Mouse (Mus musculus): ENCODE measurements around the gene Olfr372. TPM values are rescaled to one million over a fixed set of nuclear protein-coding genes. Genes with fewer than 3 reads are reported as not detected.

Gene Olfr372
- polyA plus RNA-seq, 1 experiment from 2014 or later, result not detected

Other genes starting within 250 kb of the Olfr372 start
- gene Zfp709, start 159.2 kb upstream of the Olfr372 start, polyA plus RNA-seq (2014; fragmentation: Nextera tagmentation; extraction: Ambion mirVana), result 3.9 and 4.2 TPM in 2 replicates
- gene Zfp882, start 132.6 kb upstream of the Olfr372 start, polyA plus RNA-seq (2014; fragmentation: Nextera tagmentation; extraction: Ambion mirVana), result 1.5 and 1.6 TPM in 2 replicates
- 19.9 and 20.0 TPM in 2 replicates for gene Zfp617, start 132.6 kb upstream of the Olfr372 start, polyA plus RNA-seq (2014; fragmentation: Nextera tagmentation; extraction: Ambion mirVana)
- gene Zfp961, start 90.2 kb upstream of the Olfr372 start, polyA plus RNA-seq (2014; fragmentation: Nextera tagmentation; extraction: Ambion mirVana), result 22.7 and 24.1 TPM in 2 replicates
- gene Cyp4f18, start 31.6 kb upstream of the Olfr372 start, polyA plus RNA-seq (2014; fragmentation: Nextera tagmentation; extraction: Ambion mirVana), result 0.60 and 2.1 TPM in 2 replicates
- gene Olfr373, start 42.0 kb downstream of the Olfr372 start, polyA plus RNA-seq (2014; fragmentation: Nextera tagmentation; extraction: Ambion mirVana), result 0.04 TPM in 1 of 2 replicates, not detected in the other
- not detected in 2 replicates for gene Olfr374, start 65.8 kb downstream of the Olfr372 start, polyA plus RNA-seq (2014; fragmentation: Nextera tagmentation; extraction: Ambion mirVana)
- 277 and 281 TPM in 2 replicates for gene Tpm4, start 93.8 kb downstream of the Olfr372 start, polyA plus RNA-seq (2014; fragmentation: Nextera tagmentation; extraction: Ambion mirVana)
- 90.5 and 92.5 TPM in 2 replicates for gene Rab8a, start 120.0 kb downstream of the Olfr372 start, polyA plus RNA-seq (2014; fragmentation: Nextera tagmentation; extraction: Ambion mirVana)
- gene Hsh2d, start 148.4 kb downstream of the Olfr372 start, polyA plus RNA-seq (2014; fragmentation: Nextera tagmentation; extraction: Ambion mirVana), result 0.18 and 0.29 TPM in 2 replicates
- gene Cib3, start 171.6 kb downstream of the Olfr372 start, polyA plus RNA-seq (2014; fragmentation: Nextera tagmentation; extraction: Ambion mirVana), result not detected in 2 replicates
- not detected in 2 replicates for gene Gm11034, start 172.4 kb downstream of the Olfr372 start, polyA plus RNA-seq (2014; fragmentation: Nextera tagmentation; extraction: Ambion mirVana)
- 59.7 and 64.2 TPM in 2 replicates for gene Fam32a, start 178.5 kb downstream of the Olfr372 start, polyA plus RNA-seq (2014; fragmentation: Nextera tagmentation; extraction: Ambion mirVana)
- gene Ap1m1, start 198.8 kb downstream of the Olfr372 start, polyA plus RNA-seq (2014; fragmentation: Nextera tagmentation; extraction: Ambion mirVana), result 111 and 119 TPM in 2 replicates